Mouse (Mus musculus): ENCODE data around the gene Fam221b. TPM values are rescaled to one million over a fixed set of nuclear protein-coding genes. Genes with fewer than 3 reads are reported as not detected.

Gene Fam221b
- polyA plus RNA-seq, 1 experiment from 2014 or later: 2.6 TPM

- H3K27me3 ChIP-seq (ENCODE audit: control insufficient read depth, insufficient read depth, low read length): no peaks in the 10 kb centered on the region
- no peaks in the 10 kb centered on the region for H3K36me3 ChIP-seq (ENCODE audit: control insufficient read depth, insufficient read depth, low read length)
- WGBS: 7% methylated on average over 34 of the region's 34 CpGs
- H3K4me1 ChIP-seq (ENCODE audit: control insufficient read depth, insufficient read depth, low read length): peaks cover 5% of the 10 kb centered on the region
- DNase-seq (ENCODE audit: low spot score): no peak
- H3K4me3 ChIP-seq (ENCODE audit: low read depth, low read length): peak overlapping the region; percentile 76
- H3K27ac ChIP-seq (replicated peaks; ENCODE audit: low read depth, low read length): peak overlapping the region; percentile 84
- H3K4me2 ChIP-seq (ENCODE audit: low read depth, severe bottlenecking): peak overlapping the region; percentile 79
- no peaks in the 10 kb centered on the region for H3K9me3 ChIP-seq (ENCODE audit: control insufficient read depth, low read length)
- no peak for ATAC-seq (ENCODE audit: insufficient number of reproducible peaks, low FRiP score, low TSS enrichment, low read depth)
- peak overlapping the region; percentile 92 for H3K9ac ChIP-seq (ENCODE audit: low read length)
Observed at GRCm38 (mm10) chr4:43655656-43656338, 13.1 kb downstream of the Fam221b start.

DNA sequence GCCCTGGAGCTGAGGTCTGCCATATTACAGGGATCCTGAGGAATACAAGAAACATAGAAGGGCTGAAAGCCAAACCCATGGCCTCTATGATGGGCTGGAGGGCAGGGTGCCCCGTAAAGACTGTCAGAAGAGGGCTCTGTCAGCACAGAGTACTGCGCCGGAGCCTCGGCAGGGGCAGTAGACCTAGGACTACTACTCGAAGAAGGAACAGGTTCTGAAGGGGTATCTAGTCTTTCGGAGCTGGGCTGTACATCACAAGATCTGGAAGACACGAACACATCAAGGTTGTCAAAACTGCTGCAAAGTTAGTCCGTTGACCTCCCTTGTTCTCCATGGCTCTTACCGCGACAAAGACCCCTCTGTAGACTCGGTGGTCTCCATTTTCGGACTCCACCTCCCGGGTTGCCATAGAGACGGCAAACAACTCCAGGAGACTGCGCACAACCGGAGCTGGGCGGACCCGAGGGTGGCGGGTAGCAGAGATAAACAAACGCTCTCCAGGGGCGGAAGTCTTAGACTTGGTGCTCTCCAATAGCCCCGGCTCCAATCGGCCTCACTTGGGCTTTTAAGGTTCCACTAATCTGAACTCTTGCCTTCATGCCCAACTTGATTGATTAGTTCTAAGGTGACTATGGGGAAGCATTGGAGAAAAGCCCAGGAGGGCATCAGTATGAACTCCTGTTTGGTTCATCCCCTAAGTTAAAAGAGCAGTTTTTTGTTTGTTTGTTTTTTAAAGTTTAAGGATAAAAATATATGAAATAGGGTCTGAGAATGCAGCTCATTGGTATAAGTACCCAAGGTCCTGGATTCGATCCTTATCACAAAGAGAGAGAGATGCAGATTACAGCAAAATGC is 15.6 kb downstream of the Fam221b start, which contains the start of gene Spag8:
Gene Spag8 (minus strand): TSS at position 434 of the 855 bp plus-strand sequence.
- Histone ChIP-seq H3K36me3 (ENCODE audit: control insufficient read depth, insufficient read depth, low read length) (no peaks in the 10 kb centered on the region), H3K4me1 (ENCODE audit: control insufficient read depth, insufficient read depth, low read length) (peaks cover 5% of the 10 kb centered on the region), H3K27me3 (ENCODE audit: control insufficient read depth, insufficient read depth, low read length) (no peaks in the 10 kb centered on the region), H3K4me2 (ENCODE audit: low read depth, severe bottlenecking) (peak within 1 kb of the TSS; percentile 38), H3K9me3 (ENCODE audit: control insufficient read depth, low read length) (no peaks in the 10 kb centered on the region; the same call in 1 of the 2 replicates), H3K9ac (ENCODE audit: low read length) (no peak within 1 kb of the TSS), H3K27ac (replicated peaks; ENCODE audit: low read depth, low read length) (no peak within 1 kb of the TSS), H3K4me3 (ENCODE audit: low read depth, low read length) (peak within 1 kb of the TSS; percentile 17; the same call in 1 of the 2 replicates)
- DNase-seq (ENCODE audit: low spot score) (peak; percentile 62), ATAC-seq (ENCODE audit: insufficient number of reproducible peaks, low FRiP score, low TSS enrichment, low read depth) (no peak)
- 12% methylated on average over 24 of the region's 24 CpGs for WGBS

DNA sequence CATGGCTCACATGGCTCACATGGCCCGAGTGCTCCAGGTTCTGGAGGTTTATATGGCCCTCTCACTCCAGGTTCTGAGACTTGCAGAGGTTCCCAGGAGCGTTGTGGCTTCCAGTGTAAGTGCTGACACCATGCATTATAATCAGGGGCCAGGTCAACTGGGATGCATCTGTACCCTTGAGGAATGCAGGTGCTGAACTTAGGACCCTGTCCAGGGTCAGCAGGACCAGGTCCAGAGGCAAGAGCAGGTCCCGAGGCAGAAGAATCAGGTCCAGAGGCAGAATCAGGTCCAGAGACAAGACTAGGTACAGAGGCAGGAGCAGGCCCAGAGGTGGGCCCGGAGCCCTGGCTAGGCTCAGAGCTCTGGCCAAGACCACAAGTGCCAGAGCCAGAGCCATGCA is 16.2 kb downstream of the Fam221b start:
- no peak for ATAC-seq (ENCODE audit: insufficient number of reproducible peaks, low FRiP score, low TSS enrichment, low read depth)
- H3K27ac ChIP-seq (replicated peaks; ENCODE audit: low read depth, low read length): no peak overlapping the region

DNA sequence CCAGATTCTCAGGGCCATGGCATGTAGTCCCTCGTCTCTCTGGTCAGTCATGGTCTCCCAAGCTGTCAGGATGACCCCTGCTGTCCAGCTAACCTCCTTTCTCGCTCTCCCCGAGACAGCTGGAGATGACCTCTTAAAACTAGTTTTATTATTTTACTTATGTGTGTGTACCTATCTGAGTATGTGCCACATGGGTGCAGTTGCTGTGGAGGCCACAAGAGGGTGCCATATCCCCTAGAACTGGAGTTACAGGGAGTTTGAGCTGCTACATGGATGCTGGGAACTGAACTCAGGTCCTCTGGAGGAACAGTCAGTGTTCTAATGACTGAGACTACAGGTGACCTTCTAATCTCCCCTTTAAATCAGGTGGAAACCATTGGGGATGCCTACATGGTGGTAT is 19.2 kb downstream of the Fam221b start:
- no peak for ATAC-seq (ENCODE audit: insufficient number of reproducible peaks, low FRiP score, low TSS enrichment, low read depth)
- no peaks in the 10 kb centered on the region for H3K27me3 ChIP-seq (ENCODE audit: control insufficient read depth, insufficient read depth, low read length)
- no peaks in the 10 kb centered on the region for H3K36me3 ChIP-seq (ENCODE audit: control insufficient read depth, insufficient read depth, low read length)
- no peak for DNase-seq (ENCODE audit: low spot score)
- H3K9me3 ChIP-seq (ENCODE audit: control insufficient read depth, low read length): no peaks in the 10 kb centered on the region; the same call in 1 of the 2 replicates
- H3K4me2 ChIP-seq (ENCODE audit: low read depth, severe bottlenecking): no peak overlapping the region
- no peak overlapping the region for H3K27ac ChIP-seq (replicated peaks; ENCODE audit: low read depth, low read length)
- no peak overlapping the region for H3K4me3 ChIP-seq (ENCODE audit: low read depth, low read length)
- no peaks in the 10 kb centered on the region for H3K4me1 ChIP-seq (ENCODE audit: control insufficient read depth, insufficient read depth, low read length)
- WGBS: 94% methylated on average over 3 of the region's 3 CpGs
- no peak overlapping the region for H3K9ac ChIP-seq (ENCODE audit: low read length)

More for the DNA sequence above, 16.2 kb downstream of the Fam221b start:
- no peak overlapping the region; the same call in 1 of the 2 replicates for H3K4me3 ChIP-seq (ENCODE audit: low read depth, low read length)
- H3K9me3 ChIP-seq (ENCODE audit: control insufficient read depth, low read length): no peaks in the 10 kb centered on the region; the same call in 1 of the 2 replicates
- 92% methylated on average over 4 of the region's 4 CpGs for WGBS
- DNase-seq (ENCODE audit: low spot score): no peak
- H3K9ac ChIP-seq (ENCODE audit: low read length): no peak overlapping the region
- no peaks in the 10 kb centered on the region for H3K36me3 ChIP-seq (ENCODE audit: control insufficient read depth, insufficient read depth, low read length)
- no peaks in the 10 kb centered on the region for H3K27me3 ChIP-seq (ENCODE audit: control insufficient read depth, insufficient read depth, low read length)
- peaks cover 5% of the 10 kb centered on the region for H3K4me1 ChIP-seq (ENCODE audit: control insufficient read depth, insufficient read depth, low read length)
- H3K4me2 ChIP-seq (ENCODE audit: low read depth, severe bottlenecking): peak overlapping the region; percentile 38; the same call in 1 of the 2 replicates

- WGBS: 86% methylated on average over 6 of the region's 6 CpGs
- no peaks in the 10 kb centered on the region for H3K27me3 ChIP-seq (ENCODE audit: control insufficient read depth, insufficient read depth, low read length)
- no peak overlapping the region for H3K4me3 ChIP-seq (ENCODE audit: low read depth, low read length)
- H3K4me1 ChIP-seq (ENCODE audit: control insufficient read depth, insufficient read depth, low read length): no peaks in the 10 kb centered on the region
- H3K27ac ChIP-seq (replicated peaks; ENCODE audit: low read depth, low read length): no peak overlapping the region
- no peak for DNase-seq (ENCODE audit: low spot score)
- no peak overlapping the region for H3K4me2 ChIP-seq (ENCODE audit: low read depth, severe bottlenecking)
- no peaks in the 10 kb centered on the region for H3K9me3 ChIP-seq (ENCODE audit: control insufficient read depth, low read length)
- H3K9ac ChIP-seq (ENCODE audit: low read length): no peak overlapping the region
- ATAC-seq (ENCODE audit: insufficient number of reproducible peaks, low FRiP score, low TSS enrichment, low read depth): no peak
- no peaks in the 10 kb centered on the region for H3K36me3 ChIP-seq (ENCODE audit: control insufficient read depth, insufficient read depth, low read length)
Observed at GRCm38 (mm10) chr4:43640491-43640890, 28.5 kb downstream of the Fam221b start.

DNA sequence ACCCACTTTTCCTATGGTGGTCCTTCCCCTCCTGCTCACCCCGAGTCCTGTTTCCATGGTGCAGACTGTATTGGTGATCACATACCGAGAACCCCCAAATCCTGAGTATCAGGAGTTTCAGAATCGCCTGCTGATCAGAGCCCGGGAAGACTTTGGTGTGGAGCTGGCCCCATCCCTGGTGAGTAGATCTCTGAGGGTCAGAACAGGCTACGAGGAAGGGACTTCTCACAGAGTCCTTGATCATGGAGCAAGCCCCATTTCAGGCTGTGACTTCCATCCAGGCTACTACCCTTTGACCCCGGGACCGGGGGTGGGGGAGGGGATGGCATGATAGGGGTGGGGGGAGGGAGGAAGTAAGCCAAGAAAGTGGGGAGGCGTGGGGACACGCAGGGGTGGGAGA is 28.9 kb downstream of the Fam221b start:
- no peak overlapping the region for H3K27ac ChIP-seq (replicated peaks; ENCODE audit: low read depth, low read length)
- H3K9me3 ChIP-seq (ENCODE audit: control insufficient read depth, low read length): no peaks in the 10 kb centered on the region
- H3K27me3 ChIP-seq (ENCODE audit: control insufficient read depth, insufficient read depth, low read length): no peaks in the 10 kb centered on the region
- ATAC-seq (ENCODE audit: insufficient number of reproducible peaks, low FRiP score, low TSS enrichment, low read depth) (no peak), DNase-seq (ENCODE audit: low spot score) (no peak)
- WGBS: 73% methylated on average over 9 of the region's 9 CpGs
- H3K4me1 ChIP-seq (ENCODE audit: control insufficient read depth, insufficient read depth, low read length): no peaks in the 10 kb centered on the region
- H3K4me3 ChIP-seq (ENCODE audit: low read depth, low read length): no peak overlapping the region
- no peak overlapping the region for H3K4me2 ChIP-seq (ENCODE audit: low read depth, severe bottlenecking)
- H3K9ac ChIP-seq (ENCODE audit: low read length): no peak overlapping the region
- no peaks in the 10 kb centered on the region for H3K36me3 ChIP-seq (ENCODE audit: control insufficient read depth, insufficient read depth, low read length)

- no peaks in the 10 kb centered on the region for H3K36me3 ChIP-seq (ENCODE audit: control insufficient read depth, insufficient read depth, low read length)
- peaks cover 5% of the 10 kb centered on the region; the same call in 1 of the 2 replicates for H3K27me3 ChIP-seq (ENCODE audit: control insufficient read depth, insufficient read depth, low read length)
- no peak overlapping the region for H3K4me2 ChIP-seq (ENCODE audit: low read depth, severe bottlenecking)
- no peak for ATAC-seq (ENCODE audit: insufficient number of reproducible peaks, low FRiP score, low TSS enrichment, low read depth)
- no peaks in the 10 kb centered on the region for H3K9me3 ChIP-seq (ENCODE audit: control insufficient read depth, low read length)
- peaks cover 9% of the 10 kb centered on the region for H3K4me1 ChIP-seq (ENCODE audit: control insufficient read depth, insufficient read depth, low read length)
- H3K27ac ChIP-seq (replicated peaks; ENCODE audit: low read depth, low read length): no peak overlapping the region
- DNase-seq (ENCODE audit: low spot score): no peak
- 80% methylated on average over 6 of the region's 6 CpGs for WGBS
- H3K9ac ChIP-seq (ENCODE audit: low read length): no peak overlapping the region
- H3K4me3 ChIP-seq (ENCODE audit: low read depth, low read length): no peak overlapping the region
Observed at GRCm38 (mm10) chr4:43636751-43637150, 32.2 kb downstream of the Fam221b start.

GRCm38 (mm10) chr4:43634621-43635374 is 34.1 kb downstream of the Fam221b start:
- Histone ChIP-seq H3K36me3 (ENCODE audit: control insufficient read depth, insufficient read depth, low read length) (no peaks in the 10 kb centered on the region), H3K9ac (ENCODE audit: low read length) (no peak overlapping the region), H3K4me3 (ENCODE audit: low read depth, low read length) (no peak overlapping the region), H3K4me2 (ENCODE audit: low read depth, severe bottlenecking) (no peak overlapping the region), H3K27ac (replicated peaks; ENCODE audit: low read depth, low read length) (no peak overlapping the region), H3K9me3 (ENCODE audit: control insufficient read depth, low read length) (no peaks in the 10 kb centered on the region), H3K27me3 (ENCODE audit: control insufficient read depth, insufficient read depth, low read length) (peaks cover 5% of the 10 kb centered on the region; the same call in 1 of the 2 replicates), H3K4me1 (ENCODE audit: control insufficient read depth, insufficient read depth, low read length) (peaks cover 12% of the 10 kb centered on the region)
- 88% methylated on average over 7 of the region's 7 CpGs for WGBS
- DNase-seq (ENCODE audit: low spot score): no peak
- no peak for ATAC-seq (ENCODE audit: insufficient number of reproducible peaks, low FRiP score, low TSS enrichment, low read depth)
